Mouse (Mus musculus): ENCODE measurements around the gene Defb47.

Defb47 gene

DNA sequence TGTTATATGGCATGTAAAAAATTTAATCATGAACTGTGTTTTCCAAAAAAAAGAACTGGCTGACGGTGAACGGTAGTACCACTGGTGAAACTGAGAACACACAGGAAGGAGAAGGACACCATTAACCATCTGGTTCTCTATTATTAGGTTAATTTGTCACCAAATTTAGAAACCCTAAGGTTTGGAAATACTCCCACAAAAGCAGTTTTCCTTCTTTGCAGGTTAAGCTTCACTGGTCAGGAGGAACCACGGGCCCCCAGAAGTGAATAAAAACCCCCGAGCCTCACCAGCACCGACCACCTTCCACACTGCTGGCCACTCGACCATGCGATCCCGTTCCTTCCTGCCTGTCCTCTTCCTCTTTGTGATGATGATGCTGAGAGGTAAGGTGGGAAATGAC, at the start of gene Defb47:
Gene Defb47, plus strand, starts transcription at position 301 of the 400 bp plus-strand sequence.
- no peak for DNase-seq (ENCODE audit: extremely low read depth, low read depth, low spot score)

DNA sequence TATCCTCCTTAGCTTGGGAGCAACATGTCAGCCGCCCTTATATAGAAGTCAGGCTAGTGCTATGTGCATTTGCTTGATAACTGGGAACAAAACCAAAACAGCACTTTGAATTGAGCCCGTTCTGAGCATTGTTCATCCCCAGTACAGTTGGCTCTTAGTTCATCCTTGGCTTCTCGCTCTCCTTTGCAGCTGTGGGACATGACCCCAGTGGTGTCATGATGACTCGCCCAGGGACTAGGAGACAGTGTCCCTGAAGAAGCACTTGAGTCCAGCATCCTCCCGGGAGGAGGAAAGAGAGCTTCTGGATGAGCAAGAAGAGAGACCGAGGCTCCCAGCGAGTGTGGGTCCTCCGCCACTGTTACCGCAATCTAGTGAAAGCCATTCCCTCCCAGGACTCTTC, 41.8 kb upstream of the Defb47 start:
- DNase-seq (ENCODE audit: extremely low read depth, low read depth, low spot score) = no peak

DNA sequence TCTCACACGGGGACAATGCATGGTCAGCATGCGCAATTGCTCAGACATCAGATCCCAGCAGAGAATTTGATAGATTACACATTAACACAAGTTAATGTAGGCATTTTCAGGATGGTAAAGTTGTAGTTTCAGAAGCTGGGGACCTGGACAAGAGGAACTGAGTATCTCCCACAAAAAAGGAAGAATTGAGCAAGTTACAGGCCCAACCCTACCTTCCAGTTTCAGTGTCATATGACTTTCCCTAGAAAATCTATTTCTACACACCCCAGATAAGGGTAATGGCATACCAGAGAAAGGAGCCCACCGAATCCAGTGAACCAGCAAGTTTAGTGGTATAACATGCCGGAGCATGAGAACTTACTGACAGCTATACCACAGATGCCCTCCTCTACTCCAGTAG, 34.2 kb upstream of the Defb47 start:
- no peak for DNase-seq (ENCODE audit: extremely low read depth, low read depth, low spot score)

DNA sequence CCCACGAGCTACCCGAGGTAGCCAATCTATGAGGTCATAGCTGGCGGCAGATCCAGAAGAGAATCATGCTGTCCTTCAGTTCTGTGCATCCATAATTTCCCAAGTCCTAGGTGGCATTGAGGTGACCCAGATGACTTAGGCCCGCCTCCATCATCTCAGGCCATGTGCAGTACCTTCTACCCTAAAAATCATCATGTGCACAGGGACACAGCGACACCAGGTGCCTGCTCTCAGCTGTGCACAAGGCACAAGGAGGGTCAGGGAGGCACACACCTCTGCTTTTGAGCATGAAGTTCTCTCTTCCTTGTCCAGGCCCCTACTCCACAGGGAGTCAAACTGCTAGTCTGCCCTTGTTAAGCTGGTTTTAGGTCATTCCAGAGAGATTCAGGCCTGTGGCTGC, 32.5 kb upstream of the Defb47 start:
- DNase-seq (ENCODE audit: extremely low read depth, low read depth, low spot score) = no peak

DNA sequence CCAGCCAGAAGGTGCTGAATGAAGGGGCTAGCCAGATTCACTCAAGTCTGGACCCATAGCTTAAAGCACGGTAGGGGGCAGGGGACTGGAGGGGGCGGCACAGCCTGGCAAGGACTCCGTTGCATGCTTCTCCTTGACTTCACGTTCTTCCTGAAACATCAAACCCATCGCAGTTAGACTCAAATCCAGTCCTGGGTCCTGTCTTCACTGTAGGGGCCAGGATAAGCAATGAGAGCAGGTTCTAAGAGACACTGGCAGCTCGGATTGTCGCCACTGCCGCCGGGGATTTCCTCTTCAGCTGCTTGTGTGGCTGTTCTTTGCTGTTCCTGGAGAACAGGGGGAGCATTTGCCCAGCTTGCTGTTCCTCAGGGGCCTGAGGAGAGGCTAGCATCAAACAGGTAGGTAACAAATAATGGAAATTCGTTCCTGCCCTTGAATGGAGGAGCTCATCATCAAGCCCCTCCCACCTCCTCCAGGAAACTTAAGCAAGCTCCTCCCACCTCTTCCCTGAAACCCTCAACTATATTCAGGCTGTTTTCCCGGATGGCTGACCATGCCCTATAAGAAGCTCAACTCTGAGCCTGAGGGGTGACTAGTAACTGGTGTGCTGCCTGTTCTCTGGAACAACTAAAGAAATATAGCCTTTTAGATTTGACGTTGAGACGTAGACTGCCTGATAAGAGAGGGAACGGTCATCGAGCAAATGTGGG, 31.9 kb upstream of the Defb47 start:
- DNase-seq (ENCODE audit: extremely low read depth, low read depth, low spot score) = no peak

DNA sequence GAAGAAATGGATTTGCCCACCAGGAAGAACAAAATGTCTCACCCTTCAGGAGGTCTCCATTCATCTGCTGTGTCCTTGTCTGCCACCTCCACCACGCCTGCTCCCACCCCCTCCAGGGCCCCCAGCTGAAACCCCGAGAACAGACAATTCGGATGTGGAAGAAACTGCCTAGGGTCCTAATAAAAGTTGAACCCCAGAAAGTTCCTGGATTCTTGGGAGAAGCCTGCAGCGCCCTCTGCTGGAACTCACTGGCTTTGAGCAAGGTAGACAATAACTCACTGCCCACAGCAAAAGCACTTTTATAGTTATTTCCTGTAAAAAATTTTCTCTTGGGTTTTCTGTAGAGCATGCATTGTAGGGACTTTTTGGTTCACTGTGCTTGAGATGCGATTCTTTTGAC, 22.8 kb upstream of the Defb47 start:
- no peak for DNase-seq (ENCODE audit: extremely low read depth, low read depth, low spot score)

DNA sequence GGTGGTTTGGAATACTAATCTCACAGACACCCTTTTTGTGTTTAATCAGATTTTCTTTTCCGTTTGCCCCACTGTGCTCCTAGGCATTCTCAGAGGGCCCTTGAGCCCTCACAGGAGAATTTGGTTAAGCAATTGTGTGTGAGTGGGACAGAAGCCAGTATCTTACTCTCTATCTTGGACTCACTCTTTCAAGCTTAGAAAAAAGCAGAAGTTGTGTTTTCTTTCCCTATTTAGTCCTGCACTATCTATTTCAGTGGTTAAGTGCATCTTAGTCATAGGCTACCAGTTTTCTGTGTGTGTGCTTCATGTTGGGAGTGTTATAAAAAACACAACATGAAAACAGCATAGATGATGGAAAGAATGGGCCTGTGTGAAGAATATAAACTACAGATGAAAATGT, 18.1 kb upstream of the Defb47 start:
- no peak for DNase-seq (ENCODE audit: extremely low read depth, low read depth, low spot score)

DNA sequence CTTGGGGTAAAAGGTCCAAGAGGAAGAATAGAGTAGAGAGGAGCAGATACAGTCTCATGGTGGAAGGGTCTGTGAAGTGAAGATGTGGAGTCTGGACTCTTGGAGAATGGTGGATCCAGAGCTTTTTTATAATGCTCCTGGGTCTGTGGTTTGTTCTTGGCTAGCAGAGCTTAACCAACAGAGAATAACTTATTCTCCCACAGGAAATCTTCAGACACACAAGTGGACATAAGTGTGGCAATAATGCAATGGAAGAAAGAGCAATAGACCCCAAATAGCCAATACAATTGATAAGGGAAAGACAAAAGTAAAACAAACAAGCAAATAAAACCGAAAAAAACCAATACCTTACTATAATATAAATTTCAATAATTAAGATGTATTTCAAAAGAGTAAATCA, 13.5 kb upstream of the Defb47 start, which contains the start of gene Defb48:
Gene Defb48, minus strand, starts transcription at position 101 of the 400 bp plus-strand sequence.
- no peak for DNase-seq (ENCODE audit: extremely low read depth, low read depth, low spot score)

DNA sequence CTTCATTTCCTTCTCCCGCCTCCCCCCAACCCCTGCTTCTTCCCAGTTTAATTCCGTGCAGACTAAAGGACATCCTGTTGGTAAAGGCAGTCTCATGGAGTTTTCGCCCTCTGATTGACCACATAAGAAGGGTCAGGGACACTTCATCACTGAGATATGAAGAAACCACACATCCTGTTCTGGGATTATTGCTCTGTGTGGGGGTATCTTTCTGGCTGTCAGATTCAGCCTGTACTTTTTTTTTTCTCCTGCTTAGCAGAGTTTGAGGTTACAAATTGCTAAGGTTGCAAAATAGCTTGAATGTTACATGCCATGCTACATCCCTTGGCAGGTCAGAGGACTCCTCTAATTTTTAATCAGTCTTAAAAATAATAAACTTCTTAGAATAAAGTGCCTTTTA, 6.6 kb upstream of the Defb47 start:
- no peak for DNase-seq (ENCODE audit: extremely low read depth, low read depth, low spot score)

DNA sequence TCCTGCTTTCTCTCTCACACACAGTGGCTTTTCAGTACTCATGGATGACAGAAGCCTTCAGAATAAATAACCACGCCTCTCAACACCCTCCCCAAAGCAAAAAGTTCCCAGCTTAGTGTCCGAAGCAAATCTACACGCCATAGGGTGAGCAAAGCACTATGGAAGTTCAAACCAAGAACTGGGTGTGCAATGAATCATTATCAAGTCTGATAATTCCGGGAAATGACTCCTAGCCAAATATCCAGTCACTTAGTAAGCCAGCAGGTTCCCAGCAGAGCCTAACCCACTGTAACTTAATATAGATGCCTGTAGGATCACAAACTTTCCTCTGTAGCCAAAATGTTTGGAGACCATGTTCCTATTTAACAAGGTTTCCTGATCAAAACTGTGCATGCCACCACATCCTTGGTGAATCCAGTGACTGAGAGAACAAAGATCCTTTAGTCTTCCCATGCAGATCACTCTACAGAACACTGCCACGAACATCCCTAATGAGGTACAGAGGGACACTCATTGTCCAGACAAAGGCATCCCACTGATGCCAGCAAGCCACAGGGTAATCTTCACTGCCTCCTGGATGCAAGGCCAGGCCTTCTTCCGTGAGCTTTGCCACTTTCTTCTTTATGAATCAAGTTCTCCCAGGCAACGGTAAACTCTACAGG, 5.9 kb upstream of the Defb47 start:
- DNase-seq (ENCODE audit: extremely low read depth, low read depth, low spot score) = no peak

DNA sequence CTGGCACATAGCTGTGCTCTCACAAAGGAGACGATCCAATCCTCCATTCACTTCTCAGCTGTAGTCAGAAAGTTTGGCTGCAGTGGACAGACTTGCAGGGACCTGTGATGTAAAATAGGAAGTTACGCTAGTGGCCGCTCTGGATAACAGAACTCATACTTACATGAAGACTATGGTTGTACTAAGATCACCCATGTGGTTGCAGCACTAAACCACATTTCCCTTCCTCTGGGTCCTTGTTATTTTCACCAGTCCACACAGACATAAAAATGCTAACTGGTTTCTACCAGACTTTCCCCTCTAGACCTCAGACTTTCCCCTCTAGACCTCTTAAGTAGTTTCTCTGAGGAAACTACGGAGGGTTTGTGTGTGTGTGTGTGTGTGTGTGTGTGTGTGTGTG, 1.1 kb downstream of the Defb47 start:
- DNase-seq (ENCODE audit: extremely low read depth, low read depth, low spot score) = no peak

DNA sequence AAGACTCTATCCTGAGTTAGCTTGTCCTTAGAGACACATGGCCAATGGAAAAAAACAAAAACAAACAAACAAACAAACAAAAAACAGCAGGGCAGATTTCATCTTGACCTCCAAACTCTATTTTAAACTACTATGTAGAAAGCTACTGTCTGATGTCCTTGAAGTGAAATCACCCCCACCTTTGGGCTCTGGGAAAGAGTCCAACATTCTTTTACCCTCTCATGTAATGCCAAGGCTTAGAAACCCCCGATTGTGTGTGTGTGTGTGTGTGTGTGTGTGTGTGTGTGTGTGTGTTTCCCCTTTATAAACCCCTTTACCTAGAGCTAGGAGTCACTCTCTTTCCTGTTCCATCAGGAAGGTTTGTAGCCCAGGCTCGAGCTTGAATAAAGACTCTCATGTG, 4.7 kb downstream of the Defb47 start:
- DNase-seq (ENCODE audit: extremely low read depth, low read depth, low spot score) = no peak

DNA sequence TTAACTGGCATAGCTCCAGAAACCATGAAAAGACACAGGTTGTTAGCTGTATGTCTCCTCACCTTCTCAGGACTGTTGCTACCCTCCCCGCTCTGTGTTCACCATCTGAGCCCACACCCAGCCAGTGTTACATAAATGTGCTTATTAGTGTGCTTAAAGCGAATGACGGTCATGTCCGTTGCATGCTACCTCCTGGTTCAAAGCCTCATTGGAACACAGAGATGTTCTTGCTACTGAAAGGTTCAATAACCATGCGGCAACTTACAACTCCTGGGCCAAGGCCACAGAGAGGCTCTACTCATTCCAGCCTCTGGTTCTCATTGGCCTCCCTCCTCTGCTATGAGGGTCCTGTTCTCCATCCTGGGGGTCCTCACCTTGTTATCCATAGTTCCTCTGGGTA, 13.6 kb downstream of the Defb47 start, which contains the start of gene Defb43:
Gene Defb43, plus strand, starts transcription at position 301 of the 400 bp plus-strand sequence.
- no peak for DNase-seq (ENCODE audit: extremely low read depth, low read depth, low spot score)

DNA sequence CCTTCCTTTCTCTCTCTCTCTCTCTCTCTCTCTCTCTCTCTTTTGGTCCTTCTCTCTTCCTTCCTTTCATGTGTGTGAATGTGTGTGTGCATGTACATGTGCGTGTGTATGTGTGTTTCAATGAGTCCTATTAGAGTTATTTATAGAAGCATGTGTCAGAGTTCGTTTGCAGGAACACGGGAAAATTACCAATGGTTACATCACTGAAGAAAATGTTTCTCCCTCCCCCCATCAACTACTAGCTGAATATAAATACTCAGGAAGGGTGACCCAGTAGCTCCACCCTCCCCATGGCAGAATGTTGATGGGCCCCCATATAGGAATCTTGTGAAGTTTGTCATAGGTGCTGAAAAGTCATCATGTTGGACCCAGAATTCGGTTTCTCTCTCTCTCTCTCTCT, 15.2 kb downstream of the Defb47 start:
- DNase-seq (ENCODE audit: extremely low read depth, low read depth, low spot score) = no peak

DNA sequence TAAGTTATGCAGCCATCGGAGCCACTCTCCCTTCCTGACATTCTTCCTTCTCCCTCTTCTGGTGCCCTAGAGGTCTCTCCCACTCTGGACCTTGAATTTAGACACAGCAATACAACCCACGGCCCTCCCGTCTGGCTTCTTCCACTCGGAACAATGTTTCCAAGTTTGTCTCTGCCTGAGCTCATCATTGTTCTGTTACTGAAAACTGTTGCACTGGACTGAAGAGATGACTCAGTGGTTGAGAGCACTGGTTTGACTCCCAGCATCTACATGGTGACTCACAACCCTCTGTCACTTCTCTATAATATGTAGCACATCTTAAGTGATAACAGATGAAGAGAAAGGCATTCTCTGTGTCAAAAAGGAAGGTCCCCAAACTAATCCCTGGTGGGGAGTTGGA, 16.8 kb downstream of the Defb47 start:
- DNase-seq (ENCODE audit: extremely low read depth, low read depth, low spot score) = no peak

DNA sequence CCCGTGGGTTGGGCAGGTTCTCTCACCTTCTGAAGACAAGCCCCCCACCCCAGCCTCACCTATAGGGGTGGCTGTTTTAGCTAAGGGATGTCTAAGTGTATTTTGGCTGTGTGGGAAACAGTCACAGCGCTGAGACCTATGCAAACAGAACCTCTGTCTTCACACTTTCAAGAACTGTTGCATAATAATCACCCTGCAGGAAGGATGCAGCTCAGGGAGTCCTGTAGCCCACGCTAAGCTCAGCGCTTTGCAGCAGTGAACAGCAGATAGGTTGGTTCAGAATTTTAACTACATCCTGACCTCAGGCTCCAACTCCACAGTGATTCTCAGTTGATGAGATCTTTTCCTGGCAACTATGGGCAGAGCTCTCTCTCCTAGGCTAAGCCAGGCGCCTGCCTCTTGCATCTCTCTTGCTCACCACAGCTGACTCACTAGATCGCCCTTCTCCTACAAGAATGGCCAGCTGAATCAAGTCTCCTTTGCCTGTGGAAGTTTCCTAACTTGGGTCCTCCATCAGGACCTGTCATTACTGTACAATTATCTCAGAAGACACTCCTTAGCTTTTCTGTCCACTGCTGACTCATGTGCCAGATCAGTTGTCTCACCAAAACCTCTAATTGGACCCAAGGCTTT, 22.8 kb downstream of the Defb47 start:
- DNase-seq (ENCODE audit: extremely low read depth, low read depth, low spot score) = no peak

DNA sequence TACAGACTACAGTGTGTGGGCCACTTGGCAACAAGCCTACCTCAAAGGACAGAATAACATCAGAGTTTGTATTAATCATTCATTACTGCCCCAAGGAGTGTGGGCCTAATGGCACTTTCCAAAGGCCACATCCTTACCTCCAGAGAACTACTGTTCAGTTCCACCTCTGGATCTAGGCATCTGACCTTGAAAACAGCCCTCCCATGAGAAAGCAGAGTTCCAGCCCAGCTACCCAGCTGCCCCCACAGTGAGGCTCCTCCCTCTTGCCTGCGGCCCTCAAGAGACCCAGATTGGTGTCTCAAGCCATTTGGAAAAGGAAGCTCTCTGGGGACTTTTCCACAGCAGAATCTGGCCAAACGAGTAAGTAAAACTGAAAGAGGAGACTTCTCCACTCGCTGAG, 48.8 kb downstream of the Defb47 start, which contains the start of gene Defb42:
Gene Defb42, plus strand, starts transcription at position 301 of the 400 bp plus-strand sequence.
- DNase-seq (ENCODE audit: extremely low read depth, low read depth, low spot score) = no peak

DNA sequence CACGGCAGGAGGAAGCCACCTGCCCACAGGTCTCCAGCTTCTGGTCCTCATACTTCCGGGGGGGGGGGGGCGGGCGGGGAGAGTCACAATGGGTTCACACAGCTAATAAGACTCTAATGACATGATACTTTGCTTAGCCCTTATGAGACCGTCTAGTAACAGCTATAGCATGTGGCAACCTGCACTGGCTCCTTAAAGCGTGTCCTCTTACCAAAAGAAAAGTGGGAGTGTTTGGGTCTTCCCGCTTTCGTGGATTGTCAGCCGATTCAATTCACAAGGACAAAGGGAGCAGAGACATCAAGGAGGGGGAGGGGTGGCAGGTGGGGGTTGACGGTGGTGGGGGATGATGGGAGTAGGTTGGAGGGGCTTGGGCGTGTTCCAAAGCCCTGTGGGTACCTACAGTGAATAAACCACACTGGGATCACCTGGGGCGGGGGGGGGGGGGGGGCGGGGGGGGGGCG, 52.1 kb downstream of the Defb47 start, which contains the start of gene Defb30:
Gene Defb30, minus strand, starts transcription at position 51 of the 461 bp plus-strand sequence.
- DNase-seq (ENCODE audit: extremely low read depth, low read depth, low spot score) = no peak

Measured in fat pad, adult 2 months (tissue).